Mouse (Mus musculus) large intestine, adult 2 months (tissue): ENCODE measurements around the gene Khk. TPM values are rescaled to one million over a fixed set of nuclear protein-coding genes. Genes with fewer than 3 reads are reported as not detected.
A peak's percentile ranks its signal among the peaks of the same experiment; 100 is the strongest.

ENCODE experiments used
- DNase-seq: peaks from one replicate; pipeline ENCODE4 v3.0.0-alpha.2; 2012; ENCODE audit warnings: low read depth, low spot score
- WGBS: fragments of 180-500 bp; shearing (Covaris S2); methylation state at CpG from one replicate; pipeline ENCODE4 v1.1.7; 2018; 5-methylcytosine and 5-hydroxymethylcytosine counted together
- polyA plus RNA-seq: library from polyadenylated mRNA; depleted of rRNA; stranded (reverse); fragments of >200 nt; gene quantifications from 2 replicates; pipeline ENCODE4 v1.2.3, GENCODE M21; 2012

Khk gene
- polyA plus RNA-seq, 1 experiment: 189 TPM

GRCm38 (mm10) chr5:30912156-30912555 lies 9.1 kb upstream of the Khk start:
- no peak for DNase-seq
- WGBS: 71% methylated on average over 5 of the region's 5 CpGs

- 51% methylated on average over 12 of the region's 13 CpGs for WGBS
Observed at GRCm38 (mm10) chr5:30913060-30913841, 8.0 kb upstream of the Khk start, which contains the start of gene Emilin1. Emilin1 (plus strand) TSS chr5:30913402.

DNA sequence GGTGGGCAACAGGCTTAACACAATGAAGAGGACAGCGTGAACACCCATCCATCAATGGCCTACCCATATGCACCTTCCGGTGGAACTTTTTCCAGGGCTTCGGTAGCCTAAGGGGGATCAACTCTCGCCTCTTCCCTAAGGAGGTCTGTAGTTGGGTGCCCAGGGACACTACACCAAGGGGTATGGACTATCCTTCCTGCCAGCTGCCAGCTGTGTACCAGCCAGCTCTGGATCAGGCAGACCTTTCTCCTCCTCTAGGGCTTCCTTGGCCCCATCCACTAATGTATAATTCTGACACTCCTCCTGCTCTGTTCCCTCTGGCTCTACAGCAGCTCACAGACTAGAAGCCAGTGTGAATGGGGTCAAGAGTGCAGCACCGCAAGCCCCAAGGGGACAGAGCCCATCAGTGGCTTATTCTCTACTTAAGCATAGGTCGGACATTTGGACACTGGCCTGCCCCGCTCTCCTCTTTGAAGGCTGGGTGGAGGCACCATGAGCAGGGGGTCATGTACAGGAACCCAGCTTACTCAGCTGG lies 7.1 kb upstream of the Khk start:
- 65% methylated on average over 7 of the region's 7 CpGs for WGBS
- no peak for DNase-seq

More at GRCm38 (mm10) chr5:30913060-30913841, 8.0 kb upstream of the Khk start, which contains the start of gene Emilin1:
- no peak for DNase-seq

GRCm38 (mm10) chr5:30914849-30915248 lies 6.4 kb upstream of the Khk start:
- no peak for DNase-seq
- 67% methylated on average over 6 of the region's 6 CpGs for WGBS

- 61% methylated on average over 9 of the region's 9 CpGs for WGBS
- no peak for DNase-seq
Observed at GRCm38 (mm10) chr5:30915456-30915855, 5.8 kb upstream of the Khk start.

GRCm38 (mm10) chr5:30915974-30916433 lies 5.2 kb upstream of the Khk start:
- WGBS: 2% methylated on average over 7 of the region's 7 CpGs
- DNase-seq: peak; percentile 87

- 95% methylated on average over 9 of the region's 9 CpGs for WGBS
- DNase-seq: no peak
Observed at GRCm38 (mm10) chr5:30916841-30917240, 4.4 kb upstream of the Khk start.

- WGBS: 93% methylated on average over 11 of the region's 11 CpGs
Observed at GRCm38 (mm10) chr5:30917348-30917747, 3.9 kb upstream of the Khk start.

GRCm38 (mm10) chr5:30917891-30918670 lies 3.1 kb upstream of the Khk start:
- DNase-seq: no peak
- 87% methylated on average over 31 of the region's 31 CpGs for WGBS

More at GRCm38 (mm10) chr5:30917348-30917747, 3.9 kb upstream of the Khk start:
- no peak for DNase-seq

GRCm38 (mm10) chr5:30918691-30919090 lies 2.5 kb upstream of the Khk start:
- DNase-seq: no peak
- 86% methylated on average over 8 of the region's 8 CpGs for WGBS

DNA sequence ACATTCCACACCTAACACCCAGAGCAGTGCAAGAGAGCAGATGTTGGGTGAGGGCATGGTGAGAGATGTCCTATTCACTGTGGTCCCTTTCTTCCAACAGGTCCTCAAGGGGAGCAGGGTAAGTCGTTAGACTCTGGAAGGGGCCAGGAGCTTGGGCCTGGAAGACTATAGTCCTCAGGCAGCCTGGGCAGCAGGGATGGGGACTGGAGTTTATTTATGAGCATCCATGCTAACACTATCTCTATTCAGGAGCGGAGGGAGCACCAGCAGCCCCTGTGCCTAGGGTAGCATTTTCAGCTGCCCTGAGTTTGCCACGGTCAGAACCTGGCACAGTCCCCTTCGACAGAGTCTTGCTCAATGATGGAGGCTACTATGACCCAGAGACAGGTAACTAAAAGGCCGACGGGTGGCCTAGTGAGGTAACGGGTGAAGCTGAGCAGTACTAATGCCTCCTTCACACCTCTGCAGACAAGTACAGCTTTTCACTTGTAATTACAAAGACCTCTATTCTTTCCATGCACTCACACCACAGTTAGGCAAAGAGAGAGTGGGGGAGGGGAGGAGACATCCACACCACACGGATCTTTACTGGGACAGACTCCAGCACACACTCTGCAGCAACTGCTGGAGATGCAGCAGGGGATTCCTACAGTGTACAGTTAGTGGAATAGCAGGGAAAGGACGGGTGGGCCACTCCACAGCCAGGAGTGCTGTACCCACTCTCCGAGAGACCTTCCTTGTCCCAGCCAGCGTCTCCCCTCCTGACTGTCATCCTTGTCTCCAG lies 1.2 kb upstream of the Khk start:
- DNase-seq: no peak
- WGBS: 63% methylated on average over 11 of the region's 11 CpGs

GRCm38 (mm10) chr5:30920621-30921020 lies 610 bp upstream of the Khk start:
- 26% methylated on average over 19 of the region's 19 CpGs for WGBS

GRCm38 (mm10) chr5:30922581-30923041 lies 1.4 kb downstream of the Khk start:
- 62% methylated on average over 10 of the region's 10 CpGs for WGBS

More at GRCm38 (mm10) chr5:30920621-30921020, 610 bp upstream of the Khk start:
- DNase-seq: no peak

DNA sequence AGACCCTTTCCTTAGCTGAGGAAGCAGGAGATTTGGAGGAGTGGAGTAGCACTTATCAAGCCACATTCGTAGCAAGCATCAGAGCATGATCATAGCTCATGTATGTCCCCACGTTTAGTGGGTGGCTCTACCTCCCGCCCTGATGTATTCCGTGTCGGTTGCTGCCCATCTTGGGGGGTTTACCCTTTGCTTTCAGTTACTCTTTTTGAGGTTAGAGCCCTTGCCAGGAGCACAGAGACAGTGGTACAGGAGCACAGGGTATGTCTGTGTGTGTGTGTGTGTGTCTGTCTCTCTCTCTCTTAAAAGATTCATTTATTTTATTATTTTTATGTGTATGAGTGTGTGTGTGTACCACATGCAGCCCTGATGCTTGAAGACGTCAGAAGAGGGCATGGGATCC lies 1.9 kb downstream of the Khk start:
- no peak for DNase-seq
- WGBS: 75% methylated on average over 6 of the region's 6 CpGs

More at GRCm38 (mm10) chr5:30922581-30923041, 1.4 kb downstream of the Khk start:
- no peak for DNase-seq

DNA sequence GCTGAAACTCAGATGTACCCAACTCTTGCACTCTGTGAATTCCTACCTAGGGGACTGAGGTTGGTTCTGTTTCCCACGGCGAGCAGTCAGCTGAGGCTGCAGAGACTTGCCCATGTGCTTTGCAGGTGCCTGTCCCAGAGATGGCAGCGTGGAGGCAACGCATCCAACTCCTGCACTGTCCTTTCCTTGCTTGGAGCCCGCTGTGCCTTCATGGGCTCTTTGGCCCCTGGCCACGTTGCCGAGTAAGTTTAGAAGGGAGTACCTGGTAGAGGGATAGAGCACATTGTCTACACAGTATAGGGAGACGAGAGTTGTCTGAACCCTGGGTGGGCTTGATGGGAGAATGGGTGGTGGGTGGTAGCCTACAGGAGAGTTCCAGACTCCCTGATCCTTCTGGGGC lies 3.4 kb downstream of the Khk start:
- DNase-seq: no peak
- WGBS: 85% methylated on average over 8 of the region's 8 CpGs

DNA sequence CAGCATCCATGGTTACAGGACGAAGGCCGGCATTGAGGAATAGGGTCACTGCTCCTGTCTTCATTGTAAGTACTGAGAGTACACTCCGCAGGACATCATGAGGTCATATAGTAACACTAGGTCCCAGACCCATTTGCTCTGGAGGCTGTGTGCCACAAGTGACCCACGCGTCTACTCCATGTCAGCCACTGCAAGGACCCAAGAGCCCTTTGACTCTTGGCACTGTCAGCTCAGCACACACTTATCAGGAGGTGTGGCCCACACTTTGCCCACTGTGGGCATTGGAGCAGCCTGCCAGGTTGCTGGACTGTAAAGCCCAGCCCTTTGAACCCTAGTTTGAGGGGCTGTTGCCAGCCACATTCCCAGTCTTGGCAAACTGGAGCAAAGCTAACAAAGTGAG lies 4.0 kb downstream of the Khk start:
- no peak for DNase-seq
- WGBS: 71% methylated on average over 5 of the region's 5 CpGs

- no peak for DNase-seq
- 59% methylated on average over 2 of the region's 2 CpGs for WGBS
Observed at GRCm38 (mm10) chr5:30926073-30926472, 4.8 kb downstream of the Khk start.

DNA sequence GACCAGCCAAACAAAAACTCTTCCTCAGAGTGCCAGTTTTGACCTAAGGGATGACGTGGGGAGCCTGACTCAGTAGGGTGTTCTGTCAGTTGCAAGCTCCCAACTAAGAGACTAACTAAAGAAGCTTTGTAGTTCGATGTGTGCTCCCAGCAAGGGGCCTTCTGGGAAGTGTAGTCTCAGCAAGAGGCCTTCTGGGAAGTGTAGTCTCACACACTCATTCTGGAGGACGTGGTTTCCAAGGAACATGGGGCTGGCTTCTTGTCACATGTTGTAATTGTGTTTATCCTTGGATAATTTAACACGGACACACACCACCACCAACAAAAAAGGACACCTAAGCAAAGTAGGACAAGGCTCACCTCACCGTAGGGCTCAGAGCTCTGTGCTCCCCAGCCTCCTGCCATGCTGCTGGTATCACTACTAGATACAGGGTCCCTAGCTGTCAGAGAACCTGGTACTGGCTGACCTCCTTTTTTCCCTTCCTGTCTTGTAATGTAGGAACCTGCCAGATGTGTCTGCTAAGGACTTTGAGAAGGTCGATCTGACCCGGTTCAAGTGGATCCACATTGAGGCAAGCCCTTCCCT lies 6.8 kb downstream of the Khk start:
- WGBS: 45% methylated on average over 7 of the region's 7 CpGs
- DNase-seq: no peak

GRCm38 (mm10) chr5:30930121-30930520 lies 8.9 kb downstream of the Khk start:
- WGBS: 15% methylated on average over 4 of the region's 4 CpGs
- DNase-seq: no peak
